14 mouse cellular contexts compared by ENCODE assay signal in the genomic region with DNA sequence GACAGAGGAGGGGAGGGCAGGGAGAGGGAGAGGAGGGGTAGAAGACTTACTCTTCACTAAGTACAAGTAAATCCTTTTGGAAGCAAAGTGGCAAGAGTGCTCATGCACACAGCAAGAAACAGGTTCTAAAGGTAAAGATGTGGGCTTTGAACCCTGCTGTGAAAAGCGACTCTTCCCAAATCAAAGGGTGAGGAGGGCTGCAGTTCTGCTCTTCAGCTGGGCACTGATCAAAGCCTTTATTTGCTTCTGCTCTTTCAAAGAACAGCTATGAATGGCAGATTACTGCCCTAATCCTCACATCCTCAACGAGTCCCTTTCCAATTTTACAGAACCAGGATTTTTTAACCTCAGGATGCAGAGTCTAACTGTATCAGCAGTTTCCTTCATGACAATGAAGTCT.
"Had no signal": no experiment of that assay in that cellular context is flagged by ENCODE, and none has a peak within 500 bp of the region (broad histone marks: within the 10 kb centered on the region; RNA-seq: fewer than 3 reads in every experiment).

No protein-coding gene starts in this region.

- H3K4me3 ChIP-seq: liver, embryonic 12.5 days; midbrain, embryonic 12.5 days; neural tube, embryonic 12.5 days; stomach, embryonic 15.5 days had no signal

- ATAC-seq: liver, embryonic 12.5 days had no signal

- DNase-seq: lung, adult 18-20 months; lung, embryonic 14.5 days; lung, postnatal 10 days; lung, postnatal 4 days; right cerebral cortex, postnatal 14 days; thymus, adult 2 months; thymus, postnatal 25 days; thymus, postnatal 4 days had no signal

- H3K4me2 ChIP-seq: liver, embryonic 12.5 days; lung, embryonic 14.5 days; midbrain, embryonic 12.5 days; neural tube, embryonic 12.5 days; stomach, embryonic 15.5 days had no signal

- H3K9ac ChIP-seq: liver, embryonic 12.5 days; liver, embryonic 14.5 days; lung, embryonic 14.5 days; midbrain, embryonic 12.5 days; neural tube, embryonic 12.5 days; stomach, embryonic 15.5 days had no signal

- H3K27me3 ChIP-seq: liver, embryonic 12.5 days; midbrain, embryonic 12.5 days; neural tube, embryonic 12.5 days; stomach, embryonic 15.5 days had no signal

- H3K9me3 ChIP-seq: liver, embryonic 12.5 days; midbrain, embryonic 12.5 days; neural tube, embryonic 12.5 days; stomach, embryonic 15.5 days had no signal

- H3K27ac ChIP-seq: liver, embryonic 12.5 days; liver, embryonic 14.5 days; midbrain, embryonic 12.5 days; neural tube, embryonic 12.5 days; stomach, embryonic 15.5 days; stomach, postnatal 0 days had no signal

- H3K4me1 ChIP-seq: liver, embryonic 12.5 days; midbrain, embryonic 12.5 days; neural tube, embryonic 12.5 days; stomach, embryonic 15.5 days had no signal

- H3K36me3 ChIP-seq: liver, embryonic 12.5 days; midbrain, embryonic 12.5 days; neural tube, embryonic 12.5 days; stomach, embryonic 15.5 days had no signal
